Mouse (Mus musculus) lung, postnatal 0 days (tissue): ENCODE measurements around the gene Rnf133. TPM values are rescaled to one million over a fixed set of nuclear protein-coding genes. Genes with fewer than 3 reads are reported as not detected.

Source experiments
- ATAC-seq: fragments of 200-750 bp; cut with Nextera tagmentation; 2 replicates; pipeline ENCODE4 v1.8.0; 2017; ENCODE audit warnings: moderate library complexity
- DNase-seq: peaks from one replicate; pipeline ENCODE4 v3.0.0-alpha.2; 2016; ENCODE audit warnings: low spot score
- H3K27ac ChIP-seq: fragments of 300-500 bp; sonication (generic); 2 replicates; pipeline ENCODE4 v1.5.1; 2014; ENCODE audit warnings: antibody characterized with exemption, mild to moderate bottlenecking, low read length, mixed read lengths
- H3K27me3 ChIP-seq: fragments of 300-500 bp; sonication (generic); replicated peaks from 2 replicates; pipeline ENCODE4 v1.6.1; 2014; ENCODE audit warnings: low read length, mixed read lengths; ENCODE audit not compliant: insufficient read depth
- H3K36me3 ChIP-seq: fragments of 300-500 bp; sonication (generic); 2 replicates; pipeline ENCODE4 v1.6.1; 2014; ENCODE audit warnings: low read length, mixed read lengths; ENCODE audit not compliant: insufficient read depth
- H3K4me1 ChIP-seq: fragments of 300-500 bp; sonication (generic); 2 replicates; pipeline ENCODE4 v1.6.1; 2014; ENCODE audit warnings: antibody characterized with exemption, low read depth, low read length, mixed read lengths; ENCODE audit not compliant: insufficient read depth
- H3K4me2 ChIP-seq: fragments of 300-500 bp; sonication (generic); replicated peaks from 2 replicates; pipeline ENCODE4 v1.6.1; 2014; ENCODE audit warnings: low read depth, mild to moderate bottlenecking, low read length, moderate library complexity, mixed read lengths
- H3K4me3 ChIP-seq: fragments of 300-500 bp; sonication (generic); 2 replicates; pipeline ENCODE4 v1.5.1; 2014; ENCODE audit warnings: low read depth, low read length
- H3K9ac ChIP-seq: fragments of 300-500 bp; sonication (generic); replicated peaks from 2 replicates; pipeline ENCODE4 v1.6.1; 2014; ENCODE audit warnings: low read depth, mild to moderate bottlenecking
- H3K9me3 ChIP-seq: fragments of 300-500 bp; sonication (generic); 2 replicates; pipeline ENCODE4 v1.6.1; 2016; ENCODE audit warnings: low read length, mixed read lengths
- CTCF ChIP-seq: IDR thresholded peaks from 2 replicates; pipeline ENCODE4 v1.5.1; 2016; ENCODE audit warnings: antibody characterized with exemption, mild to moderate bottlenecking
- EP300 ChIP-seq: IDR thresholded peaks from 2 replicates; pipeline ENCODE4 v1.6.1; 2016; ENCODE audit warnings: antibody characterized with exemption, mild to moderate bottlenecking, control low read depth
- WGBS: fragments of 180-500 bp; shearing (Covaris S2); extraction: QIAGEN DNeasy Blood & Tissue Kit; methylation state at CpG from one replicate; pipeline ENCODE4 v1.1.7; 2014; 5-methylcytosine and 5-hydroxymethylcytosine counted together
- polyA plus RNA-seq: library from polyadenylated mRNA; unstranded; fragments of >200 nt; fragmentation: Nextera tagmentation; extraction: Ambion mirVana; gene quantifications from 2 replicates; pipeline ENCODE4 v1.2.1, GENCODE M21; 2015

Gene Rnf133
- polyA plus RNA-seq, 1 experiment from 2014 or later, result not detected

GRCm38 (mm10) chr6:23635208-23635607 is 14.9 kb downstream of the Rnf133 start:
- no peaks in the 10 kb centered on the region for H3K36me3 ChIP-seq
- no peaks in the 10 kb centered on the region for H3K27me3 ChIP-seq
- DNase-seq (no peak), ATAC-seq (no peak)
- H3K4me1 ChIP-seq, result no peaks in the 10 kb centered on the region; the same call in 1 of the 2 replicates
- no peak overlapping the region for H3K27ac ChIP-seq
- H3K9ac ChIP-seq, result no peak overlapping the region
- 83% methylated on average over 3 of the region's 3 CpGs for WGBS
- no peak overlapping the region for H3K4me3 ChIP-seq
- no peaks in the 10 kb centered on the region for H3K9me3 ChIP-seq
- no peak overlapping the region for H3K4me2 ChIP-seq
- no peak for TF ChIP-seq EP300
- TF ChIP-seq CTCF, result no peak

GRCm38 (mm10) chr6:23634016-23634415 is 16.1 kb downstream of the Rnf133 start:
- no peak overlapping the region for H3K9ac ChIP-seq
- no peaks in the 10 kb centered on the region for H3K27me3 ChIP-seq
- DNase-seq, result no peak
- 83% methylated on average over 9 of the region's 9 CpGs for WGBS
- ATAC-seq, result no peak
- no peaks in the 10 kb centered on the region for H3K9me3 ChIP-seq
- H3K4me3 ChIP-seq, result no peak overlapping the region
- H3K27ac ChIP-seq, result no peak overlapping the region
- no peak overlapping the region for H3K4me2 ChIP-seq
- TF ChIP-seq EP300 (no peak), CTCF (no peak)
- no peaks in the 10 kb centered on the region for H3K36me3 ChIP-seq
- H3K4me1 ChIP-seq, result no peaks in the 10 kb centered on the region; the same call in 1 of the 2 replicates

- Histone ChIP-seq H3K4me1 (no peaks in the 10 kb centered on the region; the same call in 1 of the 2 replicates), H3K27ac (no peak overlapping the region), H3K4me2 (no peak overlapping the region), H3K9ac (no peak overlapping the region), H3K4me3 (no peak overlapping the region), H3K9me3 (no peaks in the 10 kb centered on the region), H3K27me3 (no peaks in the 10 kb centered on the region), H3K36me3 (no peaks in the 10 kb centered on the region)
- no peak for DNase-seq
- WGBS, result 41% methylated on average over 4 of the region's 4 CpGs
- TF ChIP-seq EP300, result no peak
- ATAC-seq, result no peak
Observed at GRCm38 (mm10) chr6:23630465-23630864, 19.6 kb downstream of the Rnf133 start.

Other genes with a start within 250 kb of the Rnf133 start
- gene Rnf148, start 4.8 kb upstream of the Rnf133 start, polyA plus RNA-seq, result 0.10 and 0.14 TPM in 2 replicates
- gene Cadps2, start 189.1 kb upstream of the Rnf133 start, polyA plus RNA-seq, result 8.0 and 10.2 TPM in 2 replicates